Mouse (Mus musculus) megakaryocyte-erythroid progenitor cell, adult 5 weeks (primary cell): ENCODE results near the gene Cap2. TPM values are rescaled to one million over a fixed set of nuclear protein-coding genes. Genes with fewer than 3 reads are reported as not detected.

Experiments used
- polyA plus RNA-seq: library from polyadenylated mRNA; stranded (reverse); fragments of >175 nt; gene quantifications from 2 replicates; pipeline ENCODE4 v1.2.3, GENCODE M21; 2012

Cap2 gene
- polyA plus RNA-seq, result 0.22 and 0.27 TPM in 2 replicates

DNA sequence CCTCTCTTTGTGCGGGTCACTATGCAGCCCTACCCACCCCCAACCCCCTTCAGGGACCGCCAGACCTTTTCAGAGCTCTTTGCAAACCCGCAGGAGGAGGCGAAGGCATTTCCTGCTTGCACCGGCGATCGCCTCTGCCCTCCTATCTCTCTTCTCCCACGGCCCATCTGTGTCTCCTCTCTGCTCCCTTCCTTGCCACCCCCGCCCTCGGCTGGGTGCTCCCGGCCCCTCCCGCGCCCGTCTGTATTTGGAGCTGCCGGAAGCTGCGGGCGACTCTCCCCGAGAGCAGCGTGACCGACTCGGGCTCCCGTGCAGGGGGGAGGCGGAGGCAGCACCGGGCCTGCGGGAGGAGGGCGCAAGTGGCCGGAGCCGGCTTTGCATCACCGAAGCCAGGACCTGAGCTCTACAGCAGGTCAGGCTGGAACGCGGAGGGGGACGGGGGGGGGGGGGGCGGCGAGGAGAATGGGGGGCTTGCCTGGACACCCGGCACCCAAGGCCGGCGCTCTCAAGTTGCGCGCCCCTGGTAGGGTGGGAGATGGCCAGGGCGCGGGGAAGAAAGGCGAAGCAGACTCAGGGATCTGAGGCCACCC lies at the start of gene Cap2:
Gene Cap2 (plus strand): TSS at position 49 of the 590 bp plus-strand sequence.

DNA sequence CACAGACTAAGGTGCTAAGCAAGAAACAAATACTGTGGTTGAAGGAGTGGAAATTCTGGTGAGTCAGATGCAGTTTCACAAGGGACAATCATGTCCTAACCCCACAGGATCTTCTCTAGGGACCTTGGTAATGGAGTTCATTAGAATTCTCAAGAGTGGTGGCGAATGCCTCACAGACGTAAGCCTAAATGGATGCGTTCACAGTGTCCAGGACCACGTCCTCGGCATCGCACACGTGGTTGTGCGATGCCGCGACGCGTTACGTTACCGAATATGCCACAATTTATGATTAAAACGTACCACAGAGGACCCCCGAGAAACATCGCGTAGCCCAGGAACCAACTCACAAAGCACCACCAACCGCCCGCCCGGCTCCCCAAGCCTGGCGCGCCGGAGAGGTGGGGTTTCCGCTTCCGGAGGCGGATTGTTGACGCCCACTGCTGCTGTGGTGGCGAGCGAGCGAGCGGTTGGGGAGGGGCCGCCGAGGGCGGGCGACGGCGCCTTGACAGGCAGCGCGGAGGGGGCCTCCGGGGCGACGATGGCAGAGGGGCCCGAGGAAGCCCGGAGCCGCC lies 167.5 kb downstream of the Cap2 start, which contains the start of gene Fam8a1:
Gene Fam8a1 (plus strand): TSS at position 475 of the 572 bp plus-strand sequence.

Other genes with a start within 250 kb of the Cap2 start
- gene Stmnd1, start 228.1 kb upstream of the Cap2 start, polyA plus RNA-seq, result not detected in 2 replicates
- gene Rbm24, start 83.4 kb upstream of the Cap2 start, polyA plus RNA-seq, result 0.48 and 0.52 TPM in 2 replicates
- gene Fam8a1, start 167.7 kb downstream of the Cap2 start, polyA plus RNA-seq, result 4.4 and 4.5 TPM in 2 replicates
- 15.2 and 22.3 TPM in 2 replicates for gene Nup153, start 226.1 kb downstream of the Cap2 start, polyA plus RNA-seq